Mouse (Mus musculus) MEL (cell line): ENCODE measurements at regions not wholly inside any gene's neighbourhood (a gene's known extent, or its start where the extent isn't known, plus 50 kb on each side); places are given as distances from the start of the nearest gene placed in this dataset.

ENCODE experiments used
- DNase-seq: peaks from one replicate; pipeline ENCODE4 v3.0.0; 2011; ENCODE audit warnings: low read depth, low spot score
- H3K27ac ChIP-seq: 2 replicates; pipeline ENCODE4 v1.5.1; 2012; ENCODE audit warnings: low read depth, mild to moderate bottlenecking, control low read depth, low read length, moderate library complexity; ENCODE audit not compliant: control insufficient read depth
- H3K27me3 ChIP-seq, 2 experiments: fragments of 150-350 bp in 1 of 2; sonication (generic) in 1 of 2; 2 replicates each; pipeline ENCODE4 v1.6.1; 2012; ENCODE audit warnings: low read length in 2 of 2, mild to moderate bottlenecking in 2 of 2, improper control_type of control experiment in 1 of 2, moderate library complexity in 1 of 2; ENCODE audit not compliant: insufficient read depth in 2 of 2, control insufficient read depth in 1 of 2
- H3K36me3 ChIP-seq, 2 experiments: 2 replicates each; pipeline ENCODE4 v1.6.1; 2012 to 2014; ENCODE audit warnings: low read length in 2 of 2, improper control_type of control experiment in 1 of 2, inconsistent platforms in 1 of 2, mild to moderate bottlenecking in 1 of 2; ENCODE audit not compliant: insufficient read depth in 2 of 2, control insufficient read depth in 1 of 2
- H3K4me1 ChIP-seq, 2 experiments: fragments of 150-350 bp in 1 of 2; sonication (generic) in 1 of 2; 2 replicates each; pipeline ENCODE4 v1.6.1; 2012; ENCODE audit warnings: low read length in 2 of 2, improper control_type of control experiment in 1 of 2, mild to moderate bottlenecking in 1 of 2; ENCODE audit not compliant: insufficient read depth in 2 of 2, control insufficient read depth in 1 of 2
- H3K4me3 ChIP-seq, 2 experiments: fragments of 150-350 bp in 1 of 2; sonication (generic) in 1 of 2; 2 replicates each; pipeline ENCODE4 v1.5.1; 2012; ENCODE audit warnings: low read depth in 2 of 2, low read length in 2 of 2, mild to moderate bottlenecking in 2 of 2, moderate library complexity in 2 of 2, control low read depth in 1 of 2, improper control_type of control experiment in 1 of 2; ENCODE audit not compliant: control insufficient read depth in 1 of 2, insufficient read depth in 1 of 2
- H3K79me2 ChIP-seq: 2 replicates; pipeline ENCODE4 v1.6.1; 2012; ENCODE audit warnings: mild to moderate bottlenecking, low read length, moderate library complexity; ENCODE audit not compliant: control insufficient read depth, poor library complexity, insufficient read depth
- H3K9ac ChIP-seq: 2 replicates; pipeline ENCODE4 v1.6.1; 2012; ENCODE audit warnings: low read depth, mild to moderate bottlenecking, control low read depth, low read length, moderate library complexity; ENCODE audit not compliant: control insufficient read depth, poor library complexity, severe bottlenecking
- H3K9me3 ChIP-seq: fragments of 150-350 bp; sonication (generic); replicated peaks from 2 replicates; pipeline ENCODE4 v1.6.1; 2012; ENCODE audit warnings: mild to moderate bottlenecking, low read length, improper control_type of control experiment, moderate library complexity; ENCODE audit not compliant: insufficient read depth
- CTCF ChIP-seq, 3 experiments: IDR thresholded peaks in 2 of 3; conservative IDR thresholded peaks in 1 of 3; 2 replicates each; pipeline ENCODE4 v1.5.1; 2011 to 2012; ENCODE audit warnings: low read length in 3 of 3, low read depth in 2 of 3, mild to moderate bottlenecking in 2 of 3, improper control_type of control experiment in 1 of 3, inconsistent platforms in 1 of 3, mixed read lengths in 1 of 3, moderate library complexity in 1 of 3; ENCODE audit not compliant: control insufficient read depth in 1 of 3, insufficient read depth in 1 of 3, poor library complexity in 1 of 3, severe bottlenecking in 1 of 3
- E2F4 ChIP-seq: IDR thresholded peaks from 2 replicates; pipeline ENCODE4 v1.6.1; 2011; ENCODE audit warnings: low read depth, low read length, improper control_type of control experiment, borderline replicate concordance
- ELF1 ChIP-seq: IDR thresholded peaks from 2 replicates; pipeline ENCODE4 v1.6.1; 2014; ENCODE audit warnings: low read depth, mild to moderate bottlenecking, inconsistent platforms, low read length, improper control_type of control experiment, moderate library complexity
- EP300 ChIP-seq, 2 experiments: IDR thresholded peaks; 2 replicates each; pipeline ENCODE4 v1.6.1; 2011; ENCODE audit warnings: improper control_type of control experiment in 2 of 2, low read length in 2 of 2, low read depth in 1 of 2, mild to moderate bottlenecking in 1 of 2
- GABPA ChIP-seq: IDR thresholded peaks from 2 replicates; pipeline ENCODE4 v1.6.1; 2012; ENCODE audit warnings: low read depth, mild to moderate bottlenecking, inconsistent platforms, low read length, improper control_type of control experiment, moderate library complexity
- HCFC1 ChIP-seq: IDR thresholded peaks from 2 replicates; pipeline ENCODE4 v1.6.1; 2012; ENCODE audit warnings: low read depth, mild to moderate bottlenecking, inconsistent platforms, low read length, improper control_type of control experiment, moderate library complexity
- KAT2A ChIP-seq: conservative IDR thresholded peaks from 2 replicates; pipeline ENCODE4 v1.6.1; 2012; ENCODE audit warnings: low read depth, low read length, improper control_type of control experiment, inconsistent platforms
- MAFK ChIP-seq: IDR thresholded peaks from 2 replicates; pipeline ENCODE4 v1.6.1; 2011; ENCODE audit warnings: low read depth, mild to moderate bottlenecking, low read length, improper control_type of control experiment, borderline replicate concordance
- MYB ChIP-seq: IDR thresholded peaks from 2 replicates; pipeline ENCODE4 v1.6.1; 2011; ENCODE audit warnings: mild to moderate bottlenecking, low read depth, low read length, improper control_type of control experiment
- MYC ChIP-seq: IDR thresholded peaks from 2 replicates; pipeline ENCODE4 v1.6.1; 2011; ENCODE audit warnings: low read depth, mild to moderate bottlenecking, low read length, improper control_type of control experiment, moderate library complexity
- NELFE ChIP-seq: IDR thresholded peaks from 2 replicates; pipeline ENCODE4 v1.6.1; 2011; ENCODE audit warnings: low read depth, low read length, improper control_type of control experiment
- NRF1 ChIP-seq: IDR thresholded peaks from 2 replicates; pipeline ENCODE4 v1.6.1; 2014; ENCODE audit warnings: low read depth, mild to moderate bottlenecking, inconsistent platforms, low read length, improper control_type of control experiment, moderate library complexity; ENCODE audit not compliant: poor library complexity, insufficient read depth, severe bottlenecking
- POLR2A ChIP-seq, 2 experiments: IDR thresholded peaks; 2 replicates each; pipeline ENCODE4 v1.6.1; 2011 to 2012; ENCODE audit warnings: low read length in 2 of 2, mild to moderate bottlenecking in 2 of 2, control low read depth in 1 of 2, improper control_type of control experiment in 1 of 2, low read depth in 1 of 2, moderate library complexity in 1 of 2; ENCODE audit not compliant: control insufficient read depth in 1 of 2, insufficient read depth in 1 of 2, poor library complexity in 1 of 2
- RCOR1 ChIP-seq: IDR thresholded peaks from 2 replicates; pipeline ENCODE4 v1.6.1; 2012; ENCODE audit warnings: low read depth, mild to moderate bottlenecking, inconsistent platforms, low read length, improper control_type of control experiment
- SIN3A ChIP-seq: IDR thresholded peaks from 2 replicates; pipeline ENCODE4 v1.6.1; 2012; ENCODE audit warnings: low read length, improper control_type of control experiment, inconsistent platforms
- SMC3 ChIP-seq: IDR thresholded peaks from 2 replicates; pipeline ENCODE4 v1.6.1; 2011; ENCODE audit warnings: low read depth, low read length, improper control_type of control experiment
- TAL1 ChIP-seq: IDR thresholded peaks from 2 replicates; pipeline ENCODE4 v1.6.1; 2012; ENCODE audit warnings: mild to moderate bottlenecking, inconsistent platforms, low read length, moderate library complexity, mixed read lengths
- TBP ChIP-seq: IDR thresholded peaks from 2 replicates; pipeline ENCODE4 v1.8.0; 2011; ENCODE audit warnings: low read depth, low read length, improper control_type of control experiment
- TCF12 ChIP-seq: IDR thresholded peaks from 2 replicates; pipeline ENCODE4 v1.6.1; 2014; ENCODE audit warnings: low read depth, mild to moderate bottlenecking, inconsistent platforms, low read length, improper control_type of control experiment, moderate library complexity
- UBTF ChIP-seq: IDR thresholded peaks from 2 replicates; pipeline ENCODE4 v1.6.1; 2012; ENCODE audit warnings: low read depth, mild to moderate bottlenecking, inconsistent platforms, low read length, improper control_type of control experiment, moderate library complexity, borderline replicate concordance; ENCODE audit not compliant: insufficient read depth
- USF2 ChIP-seq, 2 experiments: IDR thresholded peaks; 2 replicates each; pipeline ENCODE4 v1.6.1; 2011 to 2012; ENCODE audit warnings: improper control_type of control experiment in 2 of 2, low read length in 2 of 2, borderline replicate concordance in 1 of 2, inconsistent platforms in 1 of 2, low read depth in 1 of 2, mild to moderate bottlenecking in 1 of 2; ENCODE audit not compliant: insufficient read depth in 1 of 2
- ZC3H11A ChIP-seq: IDR thresholded peaks from 2 replicates; pipeline ENCODE4 v1.6.1; 2012; ENCODE audit warnings: low read depth, mild to moderate bottlenecking, inconsistent platforms, low read length, improper control_type of control experiment
- ZNF384 ChIP-seq: IDR thresholded peaks from 2 replicates; pipeline ENCODE4 v1.6.1; 2012; ENCODE audit warnings: low read depth, mild to moderate bottlenecking, inconsistent platforms, low read length, improper control_type of control experiment

- Histone ChIP-seq H3K9ac (no peak overlapping the region), H3K27me3 (no peaks in the 10 kb centered on the region), H3K27ac (no peak overlapping the region), H3K36me3 (no peaks in the 10 kb centered on the region), H3K4me3 (no peak overlapping the region), H3K9me3 (no peaks in the 10 kb centered on the region), H3K4me1 (no peaks in the 10 kb centered on the region), H3K79me2 (no peaks in the 10 kb centered on the region)
- TF ChIP-seq RCOR1 (no peak), TAL1 (no peak), POLR2A (IDR thresholded peaks at IDR 0.05; ENCODE audit: control insufficient read depth in 1 of 2, insufficient read depth in 1 of 2, low read depth in 1 of 2, low read length in 2 of 2, poor library complexity in 1 of 2) (no peak), KAT2A (no peak)
- no peak for DNase-seq
Measured at GRCm38 (mm10) chr4:28079030-28079429, 733.9 kb upstream of the Epha7 start.

- Histone ChIP-seq H3K27ac (no peak overlapping the region), H3K9ac (no peak overlapping the region), H3K4me3 (no peak overlapping the region), H3K36me3 (no peaks in the 10 kb centered on the region), H3K4me1 (no peaks in the 10 kb centered on the region), H3K27me3 (no peaks in the 10 kb centered on the region), H3K79me2 (no peaks in the 10 kb centered on the region), H3K9me3 (no peaks in the 10 kb centered on the region)
- TF ChIP-seq TCF12 (no peak), GABPA (no peak), MYC (no peak), MYB (no peak), EP300 (IDR thresholded peaks at IDR 0.05; ENCODE audit: low read depth in 1 of 2, low read length in 2 of 2) (no peak), E2F4 (no peak), SMC3 (no peak), UBTF (no peak), CTCF (IDR thresholded peaks at IDR 0.05 in 2 of 3, conservative IDR thresholded peaks at IDR 0.05 in 1 of 3; ENCODE audit: control insufficient read depth in 1 of 3, insufficient read depth in 1 of 3, low read depth in 2 of 3, low read length in 3 of 3, poor library complexity in 1 of 3, severe bottlenecking in 1 of 3) (no peak), ZNF384 (no peak), ZC3H11A (no peak), USF2 (IDR thresholded peaks at IDR 0.05; ENCODE audit: borderline replicate concordance in 1 of 2, insufficient read depth in 1 of 2, low read depth in 1 of 2, low read length in 2 of 2) (no peak), TBP (no peak), SIN3A (no peak), NELFE (no peak), POLR2A (IDR thresholded peaks at IDR 0.05; ENCODE audit: control insufficient read depth in 1 of 2, insufficient read depth in 1 of 2, low read depth in 1 of 2, low read length in 2 of 2, poor library complexity in 1 of 2) (no peak), ELF1 (no peak), NRF1 (no peak), HCFC1 (no peak), MAFK (no peak)
- DNase-seq, result no peak
Measured at GRCm38 (mm10) chr4:28092854-28093253, 720.1 kb upstream of the Epha7 start.
